Mouse (Mus musculus) stomach, embryonic 16.5 days (tissue): ENCODE measurements at regions not wholly inside any gene's neighbourhood (a gene's known extent, or its start where the extent isn't known, plus 50 kb on each side); places are given as distances from the start of the nearest gene placed in this dataset.

ENCODE experiments used
- ATAC-seq: fragments of 200-750 bp; cut with Nextera tagmentation; 2 replicates; pipeline ENCODE4 v1.8.0; 2017; ENCODE audit warnings: moderate number of reproducible peaks, moderate TSS enrichment; ENCODE audit not compliant: insufficient read depth, low FRiP score
- H3K27ac ChIP-seq: fragments of 300-500 bp; sonication (generic); 2 replicates; pipeline ENCODE4 v1.5.1; 2014; ENCODE audit warnings: low read length
- H3K27me3 ChIP-seq: fragments of 300-500 bp; sonication (generic); 2 replicates; pipeline ENCODE4 v1.6.1; 2014; ENCODE audit warnings: low read length, control low read depth, mixed read lengths; ENCODE audit not compliant: control insufficient read depth, insufficient read depth
- H3K36me3 ChIP-seq: fragments of 300-500 bp; sonication (generic); 2 replicates; pipeline ENCODE4 v1.6.1; 2014; ENCODE audit warnings: low read length; ENCODE audit not compliant: control insufficient read depth, insufficient read depth
- H3K4me1 ChIP-seq: fragments of 300-500 bp; sonication (generic); 2 replicates; pipeline ENCODE4 v1.6.1; 2014; ENCODE audit warnings: low read length, control low read depth, mixed read lengths; ENCODE audit not compliant: control insufficient read depth, insufficient read depth
- H3K4me2 ChIP-seq: fragments of 300-500 bp; sonication (generic); 2 replicates; pipeline ENCODE4 v1.6.1; 2014; ENCODE audit warnings: low read depth, low read length, mixed read lengths
- H3K4me3 ChIP-seq: fragments of 300-500 bp; sonication (generic); replicated peaks from 2 replicates; pipeline ENCODE4 v1.5.1; 2014; ENCODE audit warnings: mild to moderate bottlenecking, low read length
- H3K9ac ChIP-seq: fragments of 300-500 bp; sonication (generic); 2 replicates; pipeline ENCODE4 v1.6.1; 2014; ENCODE audit warnings: low read length
- H3K9me3 ChIP-seq: fragments of 300-500 bp; sonication (generic); replicated peaks from 2 replicates; pipeline ENCODE4 v1.6.1; 2016; ENCODE audit warnings: low read length, control low read depth; ENCODE audit not compliant: control insufficient read depth
- WGBS: fragments of 180-500 bp; shearing (Covaris S2); extraction: QIAGEN DNeasy Blood & Tissue Kit; methylation state at CpG from one replicate; pipeline ENCODE4 v1.1.7; 2014; 5-methylcytosine and 5-hydroxymethylcytosine counted together

GRCm38 (mm10) chr7:74687303-74688115 lies 132.9 kb upstream of the Slco3a1 start:
- Histone ChIP-seq H3K4me3 (no peak overlapping the region), H3K27ac (no peak overlapping the region), H3K9me3 (no peaks in the 10 kb centered on the region), H3K4me1 (no peaks in the 10 kb centered on the region), H3K9ac (no peak overlapping the region), H3K36me3 (no peaks in the 10 kb centered on the region), H3K27me3 (no peaks in the 10 kb centered on the region), H3K4me2 (no peak overlapping the region)
- WGBS, result 68% methylated on average over 13 of the region's 13 CpGs
- no peak for ATAC-seq

GRCm38 (mm10) chr7:74683979-74684378 lies 129.4 kb upstream of the Slco3a1 start:
- no peaks in the 10 kb centered on the region for H3K9me3 ChIP-seq
- WGBS, result 60% methylated on average over 2 of the region's 2 CpGs
- no peaks in the 10 kb centered on the region for H3K27me3 ChIP-seq
- H3K36me3 ChIP-seq, result no peaks in the 10 kb centered on the region
- H3K9ac ChIP-seq, result no peak overlapping the region
- H3K4me2 ChIP-seq, result no peak overlapping the region
- no peaks in the 10 kb centered on the region for H3K4me1 ChIP-seq
- no peak overlapping the region for H3K27ac ChIP-seq
- no peak for ATAC-seq
- H3K4me3 ChIP-seq, result no peak overlapping the region

GRCm38 (mm10) chr7:74673626-74674295 lies 119.2 kb upstream of the Slco3a1 start:
- Histone ChIP-seq H3K9me3 (no peaks in the 10 kb centered on the region), H3K9ac (no peak overlapping the region), H3K4me2 (no peak overlapping the region), H3K4me3 (no peak overlapping the region), H3K27me3 (no peaks in the 10 kb centered on the region), H3K4me1 (no peaks in the 10 kb centered on the region), H3K27ac (no peak overlapping the region), H3K36me3 (no peaks in the 10 kb centered on the region)
- WGBS, result 71% methylated on average over 4 of the region's 4 CpGs
- no peak for ATAC-seq

- Histone ChIP-seq H3K4me2 (no peak overlapping the region), H3K9me3 (no peaks in the 10 kb centered on the region), H3K27me3 (no peaks in the 10 kb centered on the region), H3K4me1 (no peaks in the 10 kb centered on the region), H3K4me3 (no peak overlapping the region), H3K36me3 (no peaks in the 10 kb centered on the region), H3K9ac (no peak overlapping the region), H3K27ac (no peak overlapping the region)
- ATAC-seq, result peak; percentile 29; the same call in 1 of the 2 replicates
Observed at GRCm38 (mm10) chr7:74669110-74669509, 114.5 kb upstream of the Slco3a1 start.

GRCm38 (mm10) chr7:74667106-74667505 lies 112.5 kb upstream of the Slco3a1 start:
- WGBS, result 60% methylated on average over 3 of the region's 3 CpGs
- H3K4me2 ChIP-seq, result no peak overlapping the region
- H3K9me3 ChIP-seq, result no peaks in the 10 kb centered on the region
- H3K4me1 ChIP-seq, result no peaks in the 10 kb centered on the region
- H3K27ac ChIP-seq, result no peak overlapping the region
- H3K9ac ChIP-seq, result no peak overlapping the region
- no peaks in the 10 kb centered on the region for H3K27me3 ChIP-seq
- no peak; the same call in 1 of the 2 replicates for ATAC-seq
- no peaks in the 10 kb centered on the region for H3K36me3 ChIP-seq
- H3K4me3 ChIP-seq, result no peak overlapping the region

- Histone ChIP-seq H3K27me3 (no peaks in the 10 kb centered on the region), H3K4me3 (no peak overlapping the region), H3K36me3 (no peaks in the 10 kb centered on the region), H3K9ac (no peak overlapping the region), H3K4me2 (no peak overlapping the region), H3K27ac (no peak overlapping the region), H3K9me3 (no peaks in the 10 kb centered on the region), H3K4me1 (no peaks in the 10 kb centered on the region)
- 95% methylated on average over 1 of the region's 1 CpGs for WGBS
- no peak for ATAC-seq
Observed at GRCm38 (mm10) chr7:74663820-74664219, 109.2 kb upstream of the Slco3a1 start.

GRCm38 (mm10) chr7:74647310-74647709 lies 92.7 kb upstream of the Slco3a1 start:
- no peak overlapping the region for H3K4me3 ChIP-seq
- no peak overlapping the region for H3K4me2 ChIP-seq
- no peak for ATAC-seq
- H3K9me3 ChIP-seq, result no peaks in the 10 kb centered on the region
- no peaks in the 10 kb centered on the region for H3K4me1 ChIP-seq
- H3K27me3 ChIP-seq, result no peaks in the 10 kb centered on the region
- no peak overlapping the region for H3K9ac ChIP-seq
- H3K27ac ChIP-seq, result no peak overlapping the region
- H3K36me3 ChIP-seq, result no peaks in the 10 kb centered on the region
- 49% methylated on average over 2 of the region's 2 CpGs for WGBS

GRCm38 (mm10) chr7:74640171-74640570 lies 85.6 kb upstream of the Slco3a1 start:
- 84% methylated on average over 4 of the region's 4 CpGs for WGBS
- ATAC-seq, result no peak

GRCm38 (mm10) chr7:74632217-74632616 lies 77.6 kb upstream of the Slco3a1 start:
- 82% methylated on average over 8 of the region's 8 CpGs for WGBS
- Histone ChIP-seq H3K4me2 (no peak overlapping the region), H3K9ac (no peak overlapping the region), H3K27ac (no peak overlapping the region), H3K36me3 (no peaks in the 10 kb centered on the region), H3K27me3 (no peaks in the 10 kb centered on the region), H3K4me1 (no peaks in the 10 kb centered on the region), H3K4me3 (no peak overlapping the region), H3K9me3 (no peaks in the 10 kb centered on the region)
- no peak for ATAC-seq

More at GRCm38 (mm10) chr7:74640171-74640570, 85.6 kb upstream of the Slco3a1 start:
- Histone ChIP-seq H3K9ac (no peak overlapping the region), H3K4me1 (no peaks in the 10 kb centered on the region), H3K36me3 (no peaks in the 10 kb centered on the region), H3K27me3 (no peaks in the 10 kb centered on the region), H3K9me3 (no peaks in the 10 kb centered on the region), H3K4me2 (no peak overlapping the region), H3K27ac (no peak overlapping the region), H3K4me3 (no peak overlapping the region)
